Mouse (Mus musculus) cerebellum, adult 2 months (tissue): Measurements from ENCODE around the gene Dab2ip.

ENCODE experiments used
- CTCF ChIP-seq: fragments of 200-500 bp; IDR thresholded peaks from 2 replicates; pipeline ENCODE4 v1.5.1; 2011; ENCODE audit warnings: low read depth, mild to moderate bottlenecking, control low read depth, low read length, moderate library complexity, borderline replicate concordance; ENCODE audit not compliant: insufficient read depth
- POLR2A ChIP-seq: fragments of 200-500 bp; IDR thresholded peaks from 2 replicates; pipeline ENCODE4 v1.6.1; 2011; ENCODE audit warnings: low read length, control low read depth, borderline replicate concordance; ENCODE audit not compliant: insufficient read depth

GRCm38 (mm10) chr2:35776935-35777334 lies 218.9 kb downstream of the Dab2ip start:
- TF ChIP-seq CTCF (no peak), POLR2A (no peak)
